Mouse (Mus musculus) testis, adult 2 months (tissue): ENCODE measurements around the gene Aars. TPM values are rescaled to one million over a fixed set of nuclear protein-coding genes. Genes with fewer than 3 reads are reported as not detected.
A peak's percentile ranks its signal among the peaks of the same experiment; 100 is the strongest.

ENCODE experiments used
- H3K27ac ChIP-seq: fragments of 200-500 bp; 2 replicates; pipeline ENCODE4 v1.5.1; 2012; ENCODE audit warnings: low read depth, low read length; ENCODE audit not compliant: control insufficient read depth, insufficient read depth
- H3K27me3 ChIP-seq: fragments of 200-500 bp; 2 replicates; pipeline ENCODE4 v1.6.1; 2012; ENCODE audit warnings: mild to moderate bottlenecking, low read length, moderate library complexity; ENCODE audit not compliant: control insufficient read depth, insufficient read depth
- H3K36me3 ChIP-seq: fragments of 200-500 bp; 2 replicates; pipeline ENCODE4 v1.6.1; 2012; ENCODE audit warnings: mild to moderate bottlenecking, low read length; ENCODE audit not compliant: control insufficient read depth, insufficient read depth
- H3K4me1 ChIP-seq: fragments of 200-500 bp; 2 replicates; pipeline ENCODE4 v1.6.1; 2012; ENCODE audit warnings: low read length; ENCODE audit not compliant: control insufficient read depth, insufficient read depth
- H3K4me3 ChIP-seq: fragments of 200-500 bp; 2 replicates; pipeline ENCODE4 v1.5.1; 2012; ENCODE audit warnings: low read depth, mild to moderate bottlenecking, low read length, moderate library complexity, mixed read lengths; ENCODE audit not compliant: control insufficient read depth
- CTCF ChIP-seq: fragments of 200-500 bp; IDR thresholded peaks from 2 replicates; pipeline ENCODE4 v1.5.1; 2012; ENCODE audit warnings: low read depth, mild to moderate bottlenecking, inconsistent platforms, low read length, moderate library complexity; ENCODE audit not compliant: control insufficient read depth, insufficient read depth, insufficient replicate concordance
- POLR2A ChIP-seq: fragments of 200-500 bp; IDR thresholded peaks from 2 replicates; pipeline ENCODE4 v1.6.1; 2012; ENCODE audit warnings: low read depth, mild to moderate bottlenecking, inconsistent platforms, low read length, moderate library complexity; ENCODE audit not compliant: control insufficient read depth
- polyA plus RNA-seq: library from polyadenylated mRNA; depleted of rRNA; stranded (reverse); fragments of >200 nt; gene quantifications from 2 replicates; pipeline ENCODE4 v1.2.3, GENCODE M21; 2012

The Aars gene
- polyA plus RNA-seq, 1 experiment = 46.5 TPM

GRCm38 (mm10) chr8:111027391-111027937 is 5.5 kb upstream of the Aars start:
- TF ChIP-seq POLR2A = peak; percentile 75
- no peak for TF ChIP-seq CTCF
- peak overlapping the region; percentile 79 for H3K27ac ChIP-seq
- H3K27me3 ChIP-seq = no peaks in the 10 kb centered on the region
- H3K36me3 ChIP-seq = peaks cover 7% of the 10 kb centered on the region
- peaks cover 3% of the 10 kb centered on the region; the same call in 1 of the 2 replicates for H3K4me1 ChIP-seq
- H3K4me3 ChIP-seq = peak overlapping the region; percentile 93

GRCm38 (mm10) chr8:111029589-111029988 is 3.4 kb upstream of the Aars start:
- H3K27me3 ChIP-seq = no peaks in the 10 kb centered on the region

GRCm38 (mm10) chr8:111030045-111030444 is 2.9 kb upstream of the Aars start:
- TF ChIP-seq POLR2A (no peak), CTCF (no peak)
- Histone ChIP-seq H3K4me3 (peak overlapping the region; percentile 85), H3K27me3 (no peaks in the 10 kb centered on the region), H3K4me1 (peaks cover 5% of the 10 kb centered on the region), H3K27ac (no peak overlapping the region; the same call in 1 of the 2 replicates), H3K36me3 (peaks cover 6% of the 10 kb centered on the region)

More at GRCm38 (mm10) chr8:111029589-111029988, 3.4 kb upstream of the Aars start:
- H3K4me3 ChIP-seq = peak overlapping the region; percentile 85
- peaks cover 6% of the 10 kb centered on the region for H3K36me3 ChIP-seq
- H3K27ac ChIP-seq = no peak overlapping the region
- TF ChIP-seq POLR2A = no peak
- TF ChIP-seq CTCF = no peak
- H3K4me1 ChIP-seq = peaks cover 5% of the 10 kb centered on the region

- no peaks in the 10 kb centered on the region for H3K27me3 ChIP-seq
- peak within 1 kb of the TSS; percentile 100 for H3K27ac ChIP-seq
- peaks cover 5% of the 10 kb centered on the region for H3K4me1 ChIP-seq
- peak; percentile 68 for TF ChIP-seq POLR2A
- no peak for TF ChIP-seq CTCF
- peaks cover 6% of the 10 kb centered on the region for H3K36me3 ChIP-seq
- H3K4me3 ChIP-seq = peak within 1 kb of the TSS; percentile 99
These were observed 1.4 kb upstream of the Aars start, which contains the start of gene Ddx19b for GRCm38 (mm10) chr8:111031572-111031971. Gene Ddx19b (minus strand): TSS chr8:111031751.

DNA sequence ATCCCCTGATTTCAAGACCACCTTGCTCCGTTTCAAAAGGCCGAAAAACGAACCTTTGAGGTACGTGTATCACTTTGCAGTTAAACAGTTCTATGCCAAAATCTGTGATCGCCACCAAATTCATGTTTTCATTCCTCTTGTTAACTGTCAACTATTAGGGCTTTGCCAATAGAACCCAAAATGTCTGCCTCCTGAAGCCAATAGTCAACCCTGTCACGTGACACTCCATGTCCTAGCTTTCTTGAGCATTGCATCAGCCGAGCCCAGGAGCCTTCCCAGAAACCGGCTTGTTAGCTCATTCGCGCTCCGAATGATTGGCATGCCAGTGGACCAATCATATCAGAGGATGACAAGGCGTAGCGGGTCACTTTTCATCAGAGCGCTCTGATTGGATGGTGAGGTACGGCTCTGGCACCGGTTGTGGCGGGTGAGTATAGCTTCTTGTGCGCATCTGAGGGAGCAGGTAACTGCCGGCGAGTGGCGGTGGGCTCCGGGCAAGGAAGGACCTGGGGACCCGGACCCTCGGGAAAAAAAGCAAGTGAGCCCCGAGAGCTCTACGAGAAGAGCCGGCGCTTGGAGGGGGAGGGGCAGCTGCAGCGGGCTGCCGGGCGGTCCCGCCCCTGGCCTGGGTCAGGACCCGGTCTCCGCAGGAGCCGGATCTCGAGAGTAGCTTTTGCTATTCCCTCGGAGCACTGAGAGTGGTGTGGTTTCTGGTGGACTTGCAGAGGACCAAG is 705 bp downstream of the Aars start:
- H3K27ac ChIP-seq = peak overlapping the region; percentile 88
- peaks cover 2% of the 10 kb centered on the region for H3K4me1 ChIP-seq
- peak overlapping the region; percentile 98 for H3K4me3 ChIP-seq
- H3K36me3 ChIP-seq = peaks cover 3% of the 10 kb centered on the region
- no peaks in the 10 kb centered on the region for H3K27me3 ChIP-seq
- TF ChIP-seq CTCF (no peak), POLR2A (peak; percentile 82)

GRCm38 (mm10) chr8:111034276-111034675 is 1.3 kb downstream of the Aars start:
- Histone ChIP-seq H3K27ac (peak overlapping the region; percentile 88), H3K4me3 (peak overlapping the region; percentile 98), H3K27me3 (no peaks in the 10 kb centered on the region), H3K36me3 (peaks cover 3% of the 10 kb centered on the region), H3K4me1 (peaks cover 2% of the 10 kb centered on the region)
- TF ChIP-seq POLR2A (no peak), CTCF (no peak)

- peaks cover 2% of the 10 kb centered on the region for H3K4me1 ChIP-seq
- no peaks in the 10 kb centered on the region; the same call in 1 of the 2 replicates for H3K36me3 ChIP-seq
- H3K27ac ChIP-seq = no peak overlapping the region
- H3K4me3 ChIP-seq = no peak overlapping the region; the same call in 1 of the 2 replicates
- no peak for TF ChIP-seq CTCF
- TF ChIP-seq POLR2A = no peak
- H3K27me3 ChIP-seq = no peaks in the 10 kb centered on the region
These were observed 3.6 kb downstream of the Aars start for GRCm38 (mm10) chr8:111036591-111036990.

DNA sequence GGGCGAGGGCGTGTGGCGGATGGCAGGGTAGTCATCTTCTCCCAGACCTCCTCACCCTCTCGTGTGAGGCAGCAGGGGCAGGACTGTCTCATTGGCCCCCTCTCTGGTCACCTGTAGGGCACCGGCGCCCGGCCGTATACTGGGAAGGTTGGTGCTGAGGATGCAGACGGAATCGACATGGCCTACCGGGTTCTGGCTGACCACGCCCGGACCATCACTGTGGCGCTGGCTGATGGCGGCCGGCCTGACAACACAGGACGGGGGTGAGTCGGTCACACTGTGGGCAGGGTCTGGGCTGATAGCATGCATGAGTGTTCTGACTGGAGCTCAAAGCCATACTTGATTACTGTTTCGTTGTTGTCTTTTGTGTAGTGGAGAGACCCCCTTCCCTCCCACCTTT is 9.6 kb downstream of the Aars start:
- no peaks in the 10 kb centered on the region for H3K4me1 ChIP-seq
- H3K36me3 ChIP-seq = peaks cover 11% of the 10 kb centered on the region
- H3K27me3 ChIP-seq = no peaks in the 10 kb centered on the region
- no peak overlapping the region for H3K4me3 ChIP-seq
- H3K27ac ChIP-seq = no peak overlapping the region
- no peak for TF ChIP-seq POLR2A
- no peak for TF ChIP-seq CTCF
